Mouse (Mus musculus): Measurements from ENCODE around the gene Ttc41.
A peak's percentile ranks its signal among the peaks of the same experiment; 100 is the strongest.
"Not testable (repeated sequence)": the region's sequence is repeated elsewhere in the genome, so short reads cannot be mapped to it uniquely, and the experiment has no call there.

Ttc41 gene

GRCm38 (mm10) chr10:86705318-86705921, at the start of gene Ttc41, which contains the start of gene Hsp90b1:
Gene Ttc41 (plus strand): TSS chr10:86705811.
Gene Hsp90b1 (minus strand): TSS chr10:86705509.
- peak; percentile 99 for DNase-seq (ENCODE audit: low read depth, low spot score)

GRCm38 (mm10) chr10:86670550-86670949, 35.1 kb upstream of the Ttc41 start:
- not testable (repeated sequence) for DNase-seq (ENCODE audit: low read depth, low spot score)

GRCm38 (mm10) chr10:86684797-86685178, 20.8 kb upstream of the Ttc41 start:
- DNase-seq (ENCODE audit: low read depth, low spot score), result not testable (repeated sequence)

GRCm38 (mm10) chr10:86685179-86686016, 20.2 kb upstream of the Ttc41 start:
- DNase-seq (ENCODE audit: low read depth, low spot score), result peak; percentile 88

GRCm38 (mm10) chr10:86686017-86686360, 19.6 kb upstream of the Ttc41 start:
- DNase-seq (ENCODE audit: low read depth, low spot score), result peak; percentile 30

GRCm38 (mm10) chr10:86700251-86700650, 5.4 kb upstream of the Ttc41 start:
- no peak for DNase-seq (ENCODE audit: low read depth, low spot score)

GRCm38 (mm10) chr10:86700973-86701372, 4.6 kb upstream of the Ttc41 start:
- DNase-seq (ENCODE audit: low read depth, low spot score), result no peak

GRCm38 (mm10) chr10:86702312-86702920, 3.2 kb upstream of the Ttc41 start:
- no peak for DNase-seq (ENCODE audit: low read depth, low spot score)

GRCm38 (mm10) chr10:86703375-86703774, 2.2 kb upstream of the Ttc41 start:
- DNase-seq (ENCODE audit: low read depth, low spot score), result no peak

GRCm38 (mm10) chr10:86704141-86704540, 1.5 kb upstream of the Ttc41 start:
- DNase-seq (ENCODE audit: low read depth, low spot score), result peak; percentile 28

- DNase-seq (ENCODE audit: low read depth, low spot score), result peak; percentile 26
These were observed 921 bp upstream of the Ttc41 start for GRCm38 (mm10) chr10:86704589-86705191.

- DNase-seq (ENCODE audit: low read depth, low spot score), result peak; percentile 95
These were observed 526 bp downstream of the Ttc41 start for GRCm38 (mm10) chr10:86705922-86706752.

- no peak for DNase-seq (ENCODE audit: low read depth, low spot score)
These were observed 1.5 kb downstream of the Ttc41 start for GRCm38 (mm10) chr10:86707134-86707533.

- no peak for DNase-seq (ENCODE audit: low read depth, low spot score)
These were observed 6.5 kb downstream of the Ttc41 start for GRCm38 (mm10) chr10:86712156-86712555.

- DNase-seq (ENCODE audit: low read depth, low spot score), result peak; percentile 88
These were observed 22.0 kb downstream of the Ttc41 start for GRCm38 (mm10) chr10:86727548-86727980.

- DNase-seq (ENCODE audit: low read depth, low spot score), result peak; percentile 14
These were observed 22.6 kb downstream of the Ttc41 start for GRCm38 (mm10) chr10:86728176-86728575.

- peak; percentile 82 for DNase-seq (ENCODE audit: low read depth, low spot score)
These were observed 25.4 kb downstream of the Ttc41 start for GRCm38 (mm10) chr10:86730823-86731499.

- no peak for DNase-seq (ENCODE audit: low read depth, low spot score)
These were observed 25.9 kb downstream of the Ttc41 start for GRCm38 (mm10) chr10:86731500-86731863.

GRCm38 (mm10) chr10:86735036-86735435, 29.4 kb downstream of the Ttc41 start:
- peak; percentile 18 for DNase-seq (ENCODE audit: low read depth, low spot score)

- no peak for DNase-seq (ENCODE audit: low read depth, low spot score)
These were observed 37.3 kb downstream of the Ttc41 start for GRCm38 (mm10) chr10:86742918-86743317.

- DNase-seq (ENCODE audit: low read depth, low spot score), result no peak
These were observed 38.7 kb downstream of the Ttc41 start for GRCm38 (mm10) chr10:86744306-86744705.

All from CD4-positive helper T cell, adult 2 months (primary cell).